Mouse (Mus musculus) liver, embryonic 18 days (tissue): ENCODE measurements around the gene Slc16a8. TPM values are rescaled to one million over a fixed set of nuclear protein-coding genes. Genes with fewer than 3 reads are reported as not detected.

ENCODE experiments used
- polyA plus RNA-seq: library from polyadenylated mRNA; depleted of rRNA; stranded (reverse); fragments of >200 nt; gene quantifications from 2 replicates; pipeline ENCODE4 v1.2.3, GENCODE M21; 2012; rRNA removed

Gene Slc16a8
- 0.01 and 0.02 TPM in 2 replicates for polyA plus RNA-seq

GRCm38 (mm10) chr15:79254661-79255060 lies at the start of gene Slc16a8:
TSS of gene Slc16a8 (minus strand) at chr15:79254761.

GRCm38 (mm10) chr15:79285399-79285798 lies 30.8 kb upstream of the Slc16a8 start, which contains the start of gene Baiap2l2:
TSS of gene Baiap2l2 (minus strand) at chr15:79285537.

GRCm38 (mm10) chr15:79229058-79229821 lies 25.3 kb downstream of the Slc16a8 start, which contains the start of the genes Pick1 and Gm49486:
TSS of gene Pick1 (plus strand) at chr15:79229173.
TSS of gene Gm49486 (plus strand) at chr15:79229391.

Other genes starting within 250 kb of the Slc16a8 start
- 93.6 and 124 TPM in 2 replicates for gene H1f0, start 226.3 kb downstream of the Slc16a8 start, polyA plus RNA-seq
- 0.15 and 0.18 TPM in 2 replicates for gene Galr3, start 212.9 kb downstream of the Slc16a8 start, polyA plus RNA-seq
- 22.1 TPM in 2 replicates for gene Ankrd54, start 191.9 kb downstream of the Slc16a8 start, polyA plus RNA-seq
- gene Eif3l, start 179.6 kb downstream of the Slc16a8 start, polyA plus RNA-seq = 72.6 and 76.3 TPM in 2 replicates
- 2.0 and 2.6 TPM in 2 replicates for gene Micall1, start 145.9 kb downstream of the Slc16a8 start, polyA plus RNA-seq
- 67.7 and 70.2 TPM in 2 replicates for gene Polr2f, start 113.8 kb downstream of the Slc16a8 start, polyA plus RNA-seq
- 0.63 and 0.97 TPM in 2 replicates for gene 1700088E04Rik, start 113.5 kb downstream of the Slc16a8 start, polyA plus RNA-seq
- gene Sox10, start 89.5 kb downstream of the Slc16a8 start, polyA plus RNA-seq = 0.74 and 1.3 TPM in 2 replicates
- 22.5 and 27.9 TPM in 2 replicates for gene Pick1, start 25.6 kb downstream of the Slc16a8 start, polyA plus RNA-seq
- gene Gm49486, start 25.4 kb downstream of the Slc16a8 start, polyA plus RNA-seq = 0.17 and 0.19 TPM in 2 replicates
- 4.3 and 4.9 TPM in 2 replicates for gene Baiap2l2, start 30.8 kb upstream of the Slc16a8 start, polyA plus RNA-seq
- 22.0 and 25.6 TPM in 2 replicates for gene Pla2g6, start 73.6 kb upstream of the Slc16a8 start, polyA plus RNA-seq
- gene Maff, start 91.9 kb upstream of the Slc16a8 start, polyA plus RNA-seq = 15.1 and 22.6 TPM in 2 replicates
- gene Tmem184b, start 148.8 kb upstream of the Slc16a8 start, polyA plus RNA-seq = 10.3 and 11.8 TPM in 2 replicates
- 12.5 and 15.1 TPM in 2 replicates for gene Csnk1e, start 200.8 kb upstream of the Slc16a8 start, polyA plus RNA-seq